Mouse (Mus musculus) lung, postnatal 4 days (tissue): ENCODE measurements at regions not wholly inside any gene's neighbourhood (a gene's known extent, or its start where the extent isn't known, plus 50 kb on each side); places are given as distances from the start of the nearest gene placed in this dataset.

ENCODE experiments used
- DNase-seq, 2 experiments: peaks; one replicate each; pipeline ENCODE4 v3.0.0; 2021

GRCm38 (mm10) chr2:142964340-142964739 is 63.0 kb upstream of the Kif16b start:
- no peak for DNase-seq

- peak; percentile 44 to 61 for DNase-seq
Measured at GRCm38 (mm10) chr2:142967250-142967649, 65.9 kb upstream of the Kif16b start.

GRCm38 (mm10) chr2:142980771-142981170 is 79.4 kb upstream of the Kif16b start:
- no peak for DNase-seq

GRCm38 (mm10) chr2:142988691-142989090 is 74.1 kb upstream of the Snrpb2 start:
- DNase-seq = no peak

GRCm38 (mm10) chr2:142996088-142996487 is 66.8 kb upstream of the Snrpb2 start:
- DNase-seq = no peak

GRCm38 (mm10) chr2:143002874-143003273 is 60.0 kb upstream of the Snrpb2 start:
- no peak for DNase-seq

GRCm38 (mm10) chr2:143003341-143003740 is 59.5 kb upstream of the Snrpb2 start:
- DNase-seq = no peak

- DNase-seq = no peak
Measured at GRCm38 (mm10) chr2:143011380-143011779, 51.5 kb upstream of the Snrpb2 start.
